Mouse (Mus musculus): ENCODE results near the gene Chd1. TPM values are rescaled to one million over a fixed set of nuclear protein-coding genes. Genes with fewer than 3 reads are reported as not detected.

Gene Chd1
- polyA plus RNA-seq, 1 experiment from 2014 or later, result 21.2 TPM

DNA sequence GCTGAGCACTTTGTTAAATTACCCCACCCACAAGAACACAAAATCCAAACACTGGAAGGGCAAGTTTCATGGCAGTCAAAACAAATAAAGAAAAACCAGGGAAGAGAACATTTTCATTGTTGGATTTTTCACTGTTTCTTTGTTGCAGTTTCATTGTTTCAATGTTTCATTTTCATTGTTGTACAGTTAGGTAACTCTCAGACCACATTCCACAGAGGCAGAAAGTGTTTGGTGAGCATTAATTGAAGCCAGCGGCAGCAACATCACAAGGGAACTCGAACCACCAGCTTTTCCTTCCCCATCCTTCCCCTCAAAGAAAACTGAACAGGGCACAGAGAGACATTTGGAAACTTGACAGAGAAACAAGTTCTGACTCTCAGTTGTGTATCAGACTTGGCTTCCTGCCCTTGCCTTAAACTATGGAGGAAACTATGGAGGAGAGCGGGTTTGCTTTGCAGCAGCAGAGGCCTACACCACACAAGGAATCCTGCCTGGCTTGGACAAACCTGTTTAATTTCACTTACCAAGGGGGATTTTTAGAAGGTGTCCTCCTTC, 109.0 kb downstream of the Chd1 start:
- Histone ChIP-seq H3K4me3 (ENCODE audit: control insufficient read depth in 1 of 2, insufficient read depth in 1 of 2, low read depth in 1 of 2, low read length in 2 of 2) (no peak overlapping the region), H3K9me3 (ENCODE audit: control insufficient read depth, low read length) (no peaks in the 10 kb centered on the region), H3K27ac (replicated peaks in 1 of 2; ENCODE audit: control insufficient read depth in 1 of 2, insufficient read depth in 1 of 2, low read depth in 2 of 2, low read length in 2 of 2) (peak overlapping the region; percentile 1 to 51), H3K4me1 (ENCODE audit: control insufficient read depth in 2 of 2, insufficient read depth in 2 of 2, low read length in 2 of 2) (peaks cover 12 to 40% of the 10 kb centered on the region in 2 experiments), H3K4me2 (ENCODE audit: low read length) (0 out of 2 replicates have a peak overlapping the region, but pooled peaks have one; percentile 7), H3K9ac (ENCODE audit: low read length) (no peak overlapping the region; the same call in 1 of the 2 replicates), H3K27me3 (ENCODE audit: control insufficient read depth, insufficient read depth, low read length) (no peaks in the 10 kb centered on the region), H3K36me3 (ENCODE audit: control insufficient read depth, insufficient read depth, low read length) (0 out of 2 replicates have a peak, but pooled peaks cover 8% of the 10 kb centered on the region)
- WGBS, result 53% methylated on average over 3 of the region's 3 CpGs
- no peak for ATAC-seq (ENCODE audit: insufficient number of reproducible peaks, insufficient read depth, low FRiP score, low read depth)

DNA sequence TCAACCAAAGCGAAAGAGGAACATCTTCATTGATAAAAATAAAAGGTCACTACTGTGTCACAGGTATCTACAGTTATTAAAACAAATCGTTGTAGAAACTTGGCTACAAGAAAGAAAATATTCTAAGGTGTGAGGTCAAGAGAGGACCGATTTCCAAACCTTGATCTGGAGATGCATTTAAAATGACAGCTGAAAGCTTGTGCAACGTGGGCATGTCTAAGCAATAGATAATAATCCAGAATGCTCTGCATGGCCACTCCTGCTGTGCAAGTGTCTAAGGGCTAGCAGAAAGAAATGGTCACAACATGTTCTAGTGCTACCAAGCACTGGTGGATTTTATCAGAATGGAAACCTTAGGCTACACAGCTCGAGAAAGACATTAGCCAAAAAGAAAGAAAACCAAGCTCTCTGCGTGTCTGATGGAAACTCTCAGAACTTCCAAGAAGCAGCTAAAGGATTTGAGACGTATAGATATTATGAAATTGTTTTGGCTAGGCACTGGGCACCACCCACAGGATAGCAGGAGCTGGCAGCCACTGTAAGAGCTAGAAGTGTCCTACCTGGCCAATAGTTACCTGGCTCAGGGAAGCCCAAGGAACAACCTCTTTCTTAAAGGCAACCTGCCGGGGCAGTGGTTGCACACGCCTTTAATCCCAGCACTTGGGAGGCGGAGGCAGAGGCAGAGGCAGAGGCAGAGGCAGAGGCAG, 110.7 kb downstream of the Chd1 start:
- no peak overlapping the region for H3K9ac ChIP-seq (ENCODE audit: low read length)
- peaks cover 9 to 40% of the 10 kb centered on the region in 2 experiments; a peak in 3 of 4 replicates for H3K4me1 ChIP-seq (ENCODE audit: control insufficient read depth in 2 of 2, insufficient read depth in 2 of 2, low read length in 2 of 2)
- H3K4me3 ChIP-seq (ENCODE audit: control insufficient read depth in 1 of 2, insufficient read depth in 1 of 2, low read depth in 1 of 2, low read length in 2 of 2), result no peak overlapping the region
- no peak for ATAC-seq (ENCODE audit: insufficient number of reproducible peaks, insufficient read depth, low FRiP score, low read depth)
- 83% methylated on average over 10 of the region's 10 CpGs for WGBS
- no peak overlapping the region for H3K4me2 ChIP-seq (ENCODE audit: low read length)
- H3K27ac ChIP-seq (replicated peaks in 1 of 2; ENCODE audit: control insufficient read depth in 1 of 2, insufficient read depth in 1 of 2, low read depth in 2 of 2, low read length in 2 of 2), result no peak overlapping the region
- no peaks in the 10 kb centered on the region for H3K27me3 ChIP-seq (ENCODE audit: control insufficient read depth, insufficient read depth, low read length)
- no peaks in the 10 kb centered on the region for H3K9me3 ChIP-seq (ENCODE audit: control insufficient read depth, low read length)
- peaks cover 13% of the 10 kb centered on the region; the same call in 1 of the 2 replicates for H3K36me3 ChIP-seq (ENCODE audit: control insufficient read depth, insufficient read depth, low read length)

DNA sequence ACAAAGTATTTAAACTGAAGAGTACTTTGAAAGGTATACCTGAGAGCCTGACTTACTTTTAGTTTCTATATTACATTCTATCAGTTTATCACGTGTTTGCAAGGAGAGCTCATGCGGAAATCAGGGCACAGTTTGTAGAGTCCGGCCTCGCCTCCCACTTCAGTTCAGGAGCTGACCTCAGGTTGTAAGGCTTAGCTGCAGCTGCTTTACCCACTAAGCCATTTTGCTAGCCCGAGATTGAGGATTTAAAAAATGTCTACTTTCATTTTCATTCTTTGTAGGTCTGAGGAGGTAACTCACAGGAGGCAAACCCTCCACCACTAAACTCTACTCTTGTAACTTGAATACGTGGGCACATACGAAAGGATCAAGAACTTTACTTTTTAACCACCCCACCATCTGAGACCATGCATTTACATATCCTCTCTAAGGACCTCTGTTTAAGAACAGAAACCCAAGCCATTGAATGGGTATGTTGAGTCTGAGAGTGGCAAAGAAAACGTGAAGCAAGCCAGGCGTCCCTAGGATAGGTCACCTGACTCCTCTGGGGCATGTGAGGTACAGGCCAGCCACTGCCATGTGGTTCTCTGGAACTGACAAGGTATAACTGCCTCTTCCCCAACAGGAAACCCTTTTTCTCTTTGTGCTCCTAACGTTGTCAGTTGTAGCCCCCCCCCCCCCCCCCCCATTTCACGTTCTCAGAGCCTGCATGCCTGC, 111.8 kb downstream of the Chd1 start:
- 78% methylated on average over 11 of the region's 11 CpGs for WGBS
- H3K36me3 ChIP-seq (ENCODE audit: control insufficient read depth, insufficient read depth, low read length), result peaks cover 17% of the 10 kb centered on the region; the same call in 1 of the 2 replicates
- H3K4me1 ChIP-seq (ENCODE audit: control insufficient read depth in 2 of 2, insufficient read depth in 2 of 2, low read length in 2 of 2), result peaks cover 9 to 43% of the 10 kb centered on the region in 2 experiments; a peak in 3 of 4 replicates
- H3K27ac ChIP-seq (replicated peaks in 1 of 2; ENCODE audit: control insufficient read depth in 1 of 2, insufficient read depth in 1 of 2, low read depth in 2 of 2, low read length in 2 of 2), result no peak overlapping the region
- no peak overlapping the region for H3K9ac ChIP-seq (ENCODE audit: low read length)
- H3K4me3 ChIP-seq (ENCODE audit: control insufficient read depth in 1 of 2, insufficient read depth in 1 of 2, low read depth in 1 of 2, low read length in 2 of 2), result no peak overlapping the region
- H3K4me2 ChIP-seq (ENCODE audit: low read length), result no peak overlapping the region
- H3K27me3 ChIP-seq (ENCODE audit: control insufficient read depth, insufficient read depth, low read length), result no peaks in the 10 kb centered on the region
- no peaks in the 10 kb centered on the region for H3K9me3 ChIP-seq (ENCODE audit: control insufficient read depth, low read length)
- ATAC-seq (ENCODE audit: insufficient number of reproducible peaks, insufficient read depth, low FRiP score, low read depth), result no peak

DNA sequence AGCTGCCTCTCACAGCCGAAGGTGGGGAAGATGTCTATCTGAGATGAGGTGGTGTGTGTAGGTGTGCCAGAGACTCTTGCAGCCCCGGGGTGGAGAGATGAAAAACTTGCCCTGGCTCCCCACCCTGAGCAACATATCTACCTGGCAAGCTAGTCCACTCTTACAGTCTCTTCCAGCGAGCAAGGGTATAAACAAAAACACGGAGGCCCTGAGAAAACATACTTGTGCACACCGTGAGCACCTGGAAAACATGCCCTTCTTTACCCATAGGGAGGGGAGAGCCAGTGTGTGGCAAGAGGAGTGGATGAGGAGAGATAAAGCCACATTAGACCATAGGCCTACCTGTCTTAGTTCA, 112.3 kb downstream of the Chd1 start:
- H3K27me3 ChIP-seq (ENCODE audit: control insufficient read depth, insufficient read depth, low read length), result no peaks in the 10 kb centered on the region
- 83% methylated on average over 5 of the region's 5 CpGs for WGBS

DNA sequence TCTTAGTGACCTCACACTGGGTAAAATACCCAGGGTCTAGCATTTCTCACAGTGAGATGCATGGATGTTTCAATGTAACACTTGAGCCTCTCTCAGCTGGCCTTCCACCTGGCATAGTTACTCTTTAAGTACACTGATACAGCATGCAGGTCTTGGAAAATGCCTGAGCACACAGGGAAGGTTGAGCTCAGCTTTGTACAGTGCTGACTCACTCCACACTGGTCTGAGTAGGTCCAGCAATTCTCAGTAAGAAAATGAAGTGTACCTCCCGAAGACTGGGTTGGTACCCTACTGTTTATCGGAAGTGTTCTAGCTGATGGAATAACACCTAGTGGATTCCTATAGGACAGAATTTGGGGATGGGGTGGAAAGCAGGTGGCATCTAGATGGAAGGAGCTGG, 112.9 kb downstream of the Chd1 start:
- WGBS, result 90% methylated on average over 2 of the region's 2 CpGs

More for the DNA sequence above, 112.3 kb downstream of the Chd1 start:
- Histone ChIP-seq H3K4me1 (ENCODE audit: control insufficient read depth in 2 of 2, insufficient read depth in 2 of 2, low read length in 2 of 2) (peaks cover 9 to 42% of the 10 kb centered on the region in 2 experiments; a peak in 3 of 4 replicates), H3K4me3 (ENCODE audit: control insufficient read depth in 1 of 2, insufficient read depth in 1 of 2, low read depth in 1 of 2, low read length in 2 of 2) (no peak overlapping the region), H3K9ac (ENCODE audit: low read length) (no peak overlapping the region), H3K9me3 (ENCODE audit: control insufficient read depth, low read length) (no peaks in the 10 kb centered on the region), H3K36me3 (ENCODE audit: control insufficient read depth, insufficient read depth, low read length) (peaks cover 17% of the 10 kb centered on the region; the same call in 1 of the 2 replicates), H3K4me2 (ENCODE audit: low read length) (no peak overlapping the region), H3K27ac (replicated peaks in 1 of 2; ENCODE audit: control insufficient read depth in 1 of 2, insufficient read depth in 1 of 2, low read depth in 2 of 2, low read length in 2 of 2) (no peak overlapping the region)
- no peak for ATAC-seq (ENCODE audit: insufficient number of reproducible peaks, insufficient read depth, low FRiP score, low read depth)

DNA sequence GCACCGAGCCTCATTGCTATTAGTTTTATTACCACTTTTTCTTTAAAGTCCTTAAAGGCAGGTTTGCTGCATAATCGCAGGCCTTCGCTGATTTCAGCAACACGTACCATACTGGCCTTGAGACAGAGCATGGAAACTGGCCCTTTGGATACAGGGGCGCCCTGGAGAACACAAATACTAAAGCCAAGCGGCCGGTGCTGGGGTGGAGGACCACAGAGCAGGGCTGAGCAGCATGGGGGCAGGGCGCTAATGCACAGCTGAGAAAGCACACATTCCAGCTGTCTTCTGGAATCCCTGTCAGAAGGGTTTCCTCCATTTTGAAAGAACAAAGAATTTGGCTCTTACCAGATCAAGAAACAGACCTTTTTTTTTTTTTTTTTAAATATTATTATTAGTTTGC, 113.6 kb downstream of the Chd1 start:
- no peak overlapping the region for H3K9ac ChIP-seq (ENCODE audit: low read length)
- H3K4me1 ChIP-seq (ENCODE audit: control insufficient read depth in 2 of 2, insufficient read depth in 2 of 2, low read length in 2 of 2), result peaks cover 9 to 38% of the 10 kb centered on the region in 2 experiments; a peak in 3 of 4 replicates
- no peak for ATAC-seq (ENCODE audit: insufficient number of reproducible peaks, insufficient read depth, low FRiP score, low read depth)
- H3K4me2 ChIP-seq (ENCODE audit: low read length), result no peak overlapping the region
- no peaks in the 10 kb centered on the region for H3K27me3 ChIP-seq (ENCODE audit: control insufficient read depth, insufficient read depth, low read length)
- peaks cover 15% of the 10 kb centered on the region; the same call in 1 of the 2 replicates for H3K36me3 ChIP-seq (ENCODE audit: control insufficient read depth, insufficient read depth, low read length)
- WGBS, result 57% methylated on average over 8 of the region's 8 CpGs
- H3K9me3 ChIP-seq (ENCODE audit: control insufficient read depth, low read length), result no peaks in the 10 kb centered on the region
- H3K27ac ChIP-seq (replicated peaks in 1 of 2; ENCODE audit: control insufficient read depth in 1 of 2, insufficient read depth in 1 of 2, low read depth in 2 of 2, low read length in 2 of 2), result no peak overlapping the region
- no peak overlapping the region for H3K4me3 ChIP-seq (ENCODE audit: control insufficient read depth in 1 of 2, insufficient read depth in 1 of 2, low read depth in 1 of 2, low read length in 2 of 2)

More for the DNA sequence above, 112.9 kb downstream of the Chd1 start:
- Histone ChIP-seq H3K4me1 (ENCODE audit: control insufficient read depth in 2 of 2, insufficient read depth in 2 of 2, low read length in 2 of 2) (peaks cover 9 to 37% of the 10 kb centered on the region in 2 experiments; a peak in 3 of 4 replicates), H3K4me3 (ENCODE audit: control insufficient read depth in 1 of 2, insufficient read depth in 1 of 2, low read depth in 1 of 2, low read length in 2 of 2) (no peak overlapping the region), H3K4me2 (ENCODE audit: low read length) (no peak overlapping the region), H3K9ac (ENCODE audit: low read length) (no peak overlapping the region), H3K27ac (replicated peaks in 1 of 2; ENCODE audit: control insufficient read depth in 1 of 2, insufficient read depth in 1 of 2, low read depth in 2 of 2, low read length in 2 of 2) (no peak overlapping the region), H3K27me3 (ENCODE audit: control insufficient read depth, insufficient read depth, low read length) (no peaks in the 10 kb centered on the region), H3K9me3 (ENCODE audit: control insufficient read depth, low read length) (no peaks in the 10 kb centered on the region), H3K36me3 (ENCODE audit: control insufficient read depth, insufficient read depth, low read length) (peaks cover 17% of the 10 kb centered on the region; the same call in 1 of the 2 replicates)
- no peak for ATAC-seq (ENCODE audit: insufficient number of reproducible peaks, insufficient read depth, low FRiP score, low read depth)

DNA sequence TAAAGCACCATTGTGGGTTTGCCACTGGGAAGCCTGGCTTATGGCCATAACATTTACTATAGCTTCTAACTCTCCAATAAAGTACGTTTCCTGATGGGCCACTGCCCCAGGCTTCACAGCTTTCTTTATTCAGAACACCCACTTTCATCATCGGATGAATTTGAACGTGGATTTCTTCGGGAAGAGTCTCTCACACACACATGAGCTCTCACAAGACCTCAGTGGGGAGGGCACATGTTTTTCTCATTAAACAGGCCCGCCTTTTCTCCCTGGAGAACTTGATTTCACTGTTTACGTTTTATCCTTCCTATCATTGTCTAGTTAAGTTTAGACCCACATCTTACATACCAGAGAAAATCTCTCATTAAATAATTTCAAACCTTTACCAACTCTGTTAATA, 115.4 kb downstream of the Chd1 start:
- Histone ChIP-seq H3K36me3 (ENCODE audit: control insufficient read depth, insufficient read depth, low read length) (peaks cover 15% of the 10 kb centered on the region; the same call in 1 of the 2 replicates), H3K27ac (replicated peaks in 1 of 2; ENCODE audit: control insufficient read depth in 1 of 2, insufficient read depth in 1 of 2, low read depth in 2 of 2, low read length in 2 of 2) (no peak overlapping the region), H3K4me2 (ENCODE audit: low read length) (no peak overlapping the region), H3K27me3 (ENCODE audit: control insufficient read depth, insufficient read depth, low read length) (no peaks in the 10 kb centered on the region), H3K4me1 (ENCODE audit: control insufficient read depth in 2 of 2, insufficient read depth in 2 of 2, low read length in 2 of 2) (peaks cover 7 to 42% of the 10 kb centered on the region in 2 experiments), H3K9ac (ENCODE audit: low read length) (no peak overlapping the region), H3K9me3 (ENCODE audit: control insufficient read depth, low read length) (no peaks in the 10 kb centered on the region), H3K4me3 (ENCODE audit: control insufficient read depth in 1 of 2, insufficient read depth in 1 of 2, low read depth in 1 of 2, low read length in 2 of 2) (no peak overlapping the region)
- ATAC-seq (ENCODE audit: insufficient number of reproducible peaks, insufficient read depth, low FRiP score, low read depth), result no peak
- 68% methylated on average over 6 of the region's 6 CpGs for WGBS
